Mouse (Mus musculus) MEL (cell line): ENCODE measurements around the gene Tbc1d20. TPM values are rescaled to one million over a fixed set of nuclear protein-coding genes. Genes with fewer than 3 reads are reported as not detected.

Experiments used
- DNase-seq: peaks from one replicate; pipeline ENCODE4 v3.0.0; 2011; ENCODE audit warnings: low read depth, low spot score
- H3K27ac ChIP-seq: 2 replicates; pipeline ENCODE4 v1.5.1; 2012; ENCODE audit warnings: low read depth, mild to moderate bottlenecking, control low read depth, low read length, moderate library complexity; ENCODE audit not compliant: control insufficient read depth
- H3K27me3 ChIP-seq, 2 experiments: fragments of 150-350 bp in 1 of 2; sonication (generic) in 1 of 2; 2 replicates each; pipeline ENCODE4 v1.6.1; 2012; ENCODE audit warnings: low read length in 2 of 2, mild to moderate bottlenecking in 2 of 2, improper control_type of control experiment in 1 of 2, moderate library complexity in 1 of 2; ENCODE audit not compliant: insufficient read depth in 2 of 2, control insufficient read depth in 1 of 2
- H3K36me3 ChIP-seq, 2 experiments: 2 replicates each; pipeline ENCODE4 v1.6.1; 2012 to 2014; ENCODE audit warnings: low read length in 2 of 2, improper control_type of control experiment in 1 of 2, inconsistent platforms in 1 of 2, mild to moderate bottlenecking in 1 of 2; ENCODE audit not compliant: insufficient read depth in 2 of 2, control insufficient read depth in 1 of 2
- H3K4me1 ChIP-seq, 2 experiments: fragments of 150-350 bp in 1 of 2; sonication (generic) in 1 of 2; 2 replicates each; pipeline ENCODE4 v1.6.1; 2012; ENCODE audit warnings: low read length in 2 of 2, improper control_type of control experiment in 1 of 2, mild to moderate bottlenecking in 1 of 2; ENCODE audit not compliant: insufficient read depth in 2 of 2, control insufficient read depth in 1 of 2
- H3K4me3 ChIP-seq, 2 experiments: fragments of 150-350 bp in 1 of 2; sonication (generic) in 1 of 2; 2 replicates each; pipeline ENCODE4 v1.5.1; 2012; ENCODE audit warnings: low read depth in 2 of 2, low read length in 2 of 2, mild to moderate bottlenecking in 2 of 2, moderate library complexity in 2 of 2, control low read depth in 1 of 2, improper control_type of control experiment in 1 of 2; ENCODE audit not compliant: control insufficient read depth in 1 of 2, insufficient read depth in 1 of 2
- H3K79me2 ChIP-seq: 2 replicates; pipeline ENCODE4 v1.6.1; 2012; ENCODE audit warnings: mild to moderate bottlenecking, low read length, moderate library complexity; ENCODE audit not compliant: control insufficient read depth, poor library complexity, insufficient read depth
- H3K9ac ChIP-seq: 2 replicates; pipeline ENCODE4 v1.6.1; 2012; ENCODE audit warnings: low read depth, mild to moderate bottlenecking, control low read depth, low read length, moderate library complexity; ENCODE audit not compliant: control insufficient read depth, poor library complexity, severe bottlenecking
- H3K9me3 ChIP-seq: fragments of 150-350 bp; sonication (generic); replicated peaks from 2 replicates; pipeline ENCODE4 v1.6.1; 2012; ENCODE audit warnings: mild to moderate bottlenecking, low read length, improper control_type of control experiment, moderate library complexity; ENCODE audit not compliant: insufficient read depth
- BHLHE40 ChIP-seq: IDR thresholded peaks from 2 replicates; pipeline ENCODE4 v1.6.1; 2012; ENCODE audit warnings: low read depth, mild to moderate bottlenecking, inconsistent platforms, low read length, improper control_type of control experiment, borderline replicate concordance
- CHD2 ChIP-seq: IDR thresholded peaks from 2 replicates; pipeline ENCODE4 v1.6.1; 2011; ENCODE audit warnings: low read length, improper control_type of control experiment
- CTCF ChIP-seq, 3 experiments: IDR thresholded peaks in 2 of 3; conservative IDR thresholded peaks in 1 of 3; 2 replicates each; pipeline ENCODE4 v1.5.1; 2011 to 2012; ENCODE audit warnings: low read length in 3 of 3, low read depth in 2 of 3, mild to moderate bottlenecking in 2 of 3, improper control_type of control experiment in 1 of 3, inconsistent platforms in 1 of 3, mixed read lengths in 1 of 3, moderate library complexity in 1 of 3; ENCODE audit not compliant: control insufficient read depth in 1 of 3, insufficient read depth in 1 of 3, poor library complexity in 1 of 3, severe bottlenecking in 1 of 3
- ELF1 ChIP-seq: IDR thresholded peaks from 2 replicates; pipeline ENCODE4 v1.6.1; 2014; ENCODE audit warnings: low read depth, mild to moderate bottlenecking, inconsistent platforms, low read length, improper control_type of control experiment, moderate library complexity
- EP300 ChIP-seq, 2 experiments: IDR thresholded peaks; 2 replicates each; pipeline ENCODE4 v1.6.1; 2011; ENCODE audit warnings: improper control_type of control experiment in 2 of 2, low read length in 2 of 2, low read depth in 1 of 2, mild to moderate bottlenecking in 1 of 2
- ETS1 ChIP-seq: IDR thresholded peaks from 2 replicates; pipeline ENCODE4 v1.6.1; 2012; ENCODE audit warnings: low read depth, mild to moderate bottlenecking, inconsistent platforms, low read length, improper control_type of control experiment, moderate library complexity
- GABPA ChIP-seq: IDR thresholded peaks from 2 replicates; pipeline ENCODE4 v1.6.1; 2012; ENCODE audit warnings: low read depth, mild to moderate bottlenecking, inconsistent platforms, low read length, improper control_type of control experiment, moderate library complexity
- GATA1 ChIP-seq: IDR thresholded peaks from 2 replicates; pipeline ENCODE4 v1.6.1; 2011; ENCODE audit warnings: low read depth, low read length, improper control_type of control experiment
- HCFC1 ChIP-seq: IDR thresholded peaks from 2 replicates; pipeline ENCODE4 v1.6.1; 2012; ENCODE audit warnings: low read depth, mild to moderate bottlenecking, inconsistent platforms, low read length, improper control_type of control experiment, moderate library complexity
- MAFK ChIP-seq: IDR thresholded peaks from 2 replicates; pipeline ENCODE4 v1.6.1; 2011; ENCODE audit warnings: low read depth, mild to moderate bottlenecking, low read length, improper control_type of control experiment, borderline replicate concordance
- MAZ ChIP-seq: IDR thresholded peaks from 2 replicates; pipeline ENCODE4 v1.6.1; 2012; ENCODE audit warnings: low read depth, mild to moderate bottlenecking, inconsistent platforms, low read length, improper control_type of control experiment
- MEF2A ChIP-seq: IDR thresholded peaks from 2 replicates; pipeline ENCODE4 v1.6.1; 2014; ENCODE audit warnings: low read depth, mild to moderate bottlenecking, inconsistent platforms, low read length, improper control_type of control experiment; ENCODE audit not compliant: poor library complexity, insufficient replicate concordance, severe bottlenecking; ENCODE audit errors: extremely low read depth
- MXI1 ChIP-seq: IDR thresholded peaks from 2 replicates; pipeline ENCODE4 v1.6.1; 2011; ENCODE audit warnings: mild to moderate bottlenecking, low read depth, low read length, improper control_type of control experiment
- NELFE ChIP-seq: IDR thresholded peaks from 2 replicates; pipeline ENCODE4 v1.6.1; 2011; ENCODE audit warnings: low read depth, low read length, improper control_type of control experiment
- NRF1 ChIP-seq: IDR thresholded peaks from 2 replicates; pipeline ENCODE4 v1.6.1; 2014; ENCODE audit warnings: low read depth, mild to moderate bottlenecking, inconsistent platforms, low read length, improper control_type of control experiment, moderate library complexity; ENCODE audit not compliant: poor library complexity, insufficient read depth, severe bottlenecking
- POLR2AphosphoS5 ChIP-seq: IDR thresholded peaks from 2 replicates; pipeline ENCODE4 v1.6.1; 2012; ENCODE audit warnings: low read depth, borderline replicate concordance, mild to moderate bottlenecking, inconsistent platforms, low read length, moderate library complexity, mixed read lengths
- RAD21 ChIP-seq: IDR thresholded peaks from 2 replicates; pipeline ENCODE4 v1.6.1; 2011; ENCODE audit warnings: mild to moderate bottlenecking, low read depth, low read length, improper control_type of control experiment
- RCOR1 ChIP-seq: IDR thresholded peaks from 2 replicates; pipeline ENCODE4 v1.6.1; 2012; ENCODE audit warnings: low read depth, mild to moderate bottlenecking, inconsistent platforms, low read length, improper control_type of control experiment
- SIN3A ChIP-seq: IDR thresholded peaks from 2 replicates; pipeline ENCODE4 v1.6.1; 2012; ENCODE audit warnings: low read length, improper control_type of control experiment, inconsistent platforms
- SMC3 ChIP-seq: IDR thresholded peaks from 2 replicates; pipeline ENCODE4 v1.6.1; 2011; ENCODE audit warnings: low read depth, low read length, improper control_type of control experiment
- TBP ChIP-seq: IDR thresholded peaks from 2 replicates; pipeline ENCODE4 v1.8.0; 2011; ENCODE audit warnings: low read depth, low read length, improper control_type of control experiment
- UBTF ChIP-seq: IDR thresholded peaks from 2 replicates; pipeline ENCODE4 v1.6.1; 2012; ENCODE audit warnings: low read depth, mild to moderate bottlenecking, inconsistent platforms, low read length, improper control_type of control experiment, moderate library complexity, borderline replicate concordance; ENCODE audit not compliant: insufficient read depth
- USF1 ChIP-seq: IDR thresholded peaks from 2 replicates; pipeline ENCODE4 v1.6.1; 2014; ENCODE audit warnings: low read depth, mild to moderate bottlenecking, inconsistent platforms, low read length, improper control_type of control experiment, moderate library complexity
- USF2 ChIP-seq, 2 experiments: IDR thresholded peaks; 2 replicates each; pipeline ENCODE4 v1.6.1; 2011 to 2012; ENCODE audit warnings: improper control_type of control experiment in 2 of 2, low read length in 2 of 2, borderline replicate concordance in 1 of 2, inconsistent platforms in 1 of 2, low read depth in 1 of 2, mild to moderate bottlenecking in 1 of 2; ENCODE audit not compliant: insufficient read depth in 1 of 2
- ZC3H11A ChIP-seq: IDR thresholded peaks from 2 replicates; pipeline ENCODE4 v1.6.1; 2012; ENCODE audit warnings: low read depth, mild to moderate bottlenecking, inconsistent platforms, low read length, improper control_type of control experiment
- ZKSCAN1 ChIP-seq: IDR thresholded peaks from 2 replicates; pipeline ENCODE4 v1.6.1; 2012; ENCODE audit warnings: low read depth, mild to moderate bottlenecking, inconsistent platforms, low read length, improper control_type of control experiment, moderate library complexity
- ZNF384 ChIP-seq: IDR thresholded peaks from 2 replicates; pipeline ENCODE4 v1.6.1; 2012; ENCODE audit warnings: low read depth, mild to moderate bottlenecking, inconsistent platforms, low read length, improper control_type of control experiment
- polyA plus RNA-seq, 2 experiments: library from polyadenylated mRNA; stranded (reverse) in 1 of 2; unstranded in 1 of 2; fragments of >175 nt in 1 of 2; fragments of >200 nt in 1 of 2; gene quantifications; 2 replicates each; pipeline versions ENCODE4 v1.2.1 to v1.2.4; 2012; ENCODE audit warnings: low replicate concordance in 2 of 2, low read depth in 1 of 2; ENCODE audit not compliant: insufficient read length in 2 of 2, insufficient read depth in 1 of 2, missing spikeins in 1 of 2
- total RNA-seq: library from RNA; depleted of rRNA; stranded (reverse); fragments of 300-350 nt; gene quantifications from 2 replicates; pipeline ENCODE4 v1.2.3, GENCODE M21; 2012

Gene Tbc1d20
- total and polyA plus RNA-seq, 3 experiments, result 19.6 to 31.4 TPM; not detected in 1

DNA sequence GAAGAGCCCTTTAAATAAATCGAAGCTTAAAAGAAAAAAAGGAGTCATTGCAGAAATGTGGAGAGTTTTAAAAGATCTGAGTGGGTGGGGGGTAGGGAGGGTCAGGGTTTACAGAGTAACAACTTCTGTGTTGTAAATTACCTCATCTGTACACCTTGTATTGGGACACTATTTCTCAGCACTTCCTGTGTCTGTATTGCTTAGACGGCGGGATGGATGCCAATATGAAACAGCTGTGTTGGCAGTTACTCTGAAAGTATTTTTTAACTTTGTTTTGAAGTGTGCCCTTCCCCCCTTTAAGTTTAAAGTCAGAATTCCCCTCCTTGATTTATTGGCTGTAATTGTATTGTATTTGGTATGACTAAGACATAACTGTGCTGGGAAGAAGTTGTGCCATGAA lies 12.2 kb upstream of the Tbc1d20 start:
- no peaks in the 10 kb centered on the region for H3K79me2 ChIP-seq
- no peak overlapping the region for H3K9ac ChIP-seq
- H3K27me3 ChIP-seq, result no peaks in the 10 kb centered on the region
- DNase-seq, result no peak
- no peak overlapping the region for H3K27ac ChIP-seq
- TF ChIP-seq ETS1, result no peak
- no peak for TF ChIP-seq UBTF
- TF ChIP-seq BHLHE40, result no peak
- no peak for TF ChIP-seq GABPA
- TF ChIP-seq USF2 (IDR thresholded peaks at IDR 0.05; ENCODE audit: borderline replicate concordance in 1 of 2, insufficient read depth in 1 of 2, low read depth in 1 of 2, low read length in 2 of 2), result no peak
- TF ChIP-seq ZKSCAN1, result no peak
- no peak for TF ChIP-seq RAD21
- TF ChIP-seq EP300 (IDR thresholded peaks at IDR 0.05; ENCODE audit: low read depth in 1 of 2, low read length in 2 of 2), result no peak
- no peak for TF ChIP-seq MAZ
- no peak for TF ChIP-seq SIN3A
- TF ChIP-seq SMC3, result no peak
- TF ChIP-seq GATA1, result no peak
- no peak for TF ChIP-seq MAFK
- TF ChIP-seq RCOR1, result no peak
- no peak for TF ChIP-seq USF1
- no peak for TF ChIP-seq MXI1
- no peak for TF ChIP-seq CHD2
- no peak for TF ChIP-seq ELF1
- no peak overlapping the region for H3K4me3 ChIP-seq
- no peaks in the 10 kb centered on the region for H3K9me3 ChIP-seq
- no peaks in the 10 kb centered on the region for H3K4me1 ChIP-seq
- peaks cover 0 to 22% of the 10 kb centered on the region in 2 experiments; a peak in 2 of 4 replicates for H3K36me3 ChIP-seq

DNA sequence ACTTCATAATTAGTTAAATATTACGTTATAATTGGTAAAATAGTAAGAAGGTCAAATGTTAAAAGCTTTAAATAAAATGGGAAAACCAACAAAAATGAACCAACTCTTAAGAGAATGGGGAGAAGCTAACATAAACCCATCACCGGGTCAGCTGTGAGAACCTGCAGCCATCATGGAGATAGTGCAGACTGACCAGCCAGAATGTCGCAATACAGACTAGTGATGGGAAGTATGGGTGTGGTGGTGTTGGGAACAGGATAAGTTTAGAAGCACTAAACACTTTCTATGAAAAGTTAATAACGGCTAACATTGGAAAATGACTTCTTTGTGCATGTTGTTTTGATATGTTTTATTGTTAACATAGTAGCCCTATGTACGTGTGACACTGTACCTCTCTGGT lies 6.1 kb upstream of the Tbc1d20 start:
- Histone ChIP-seq H3K9ac (no peak overlapping the region), H3K27ac (no peak overlapping the region), H3K4me1 (no peaks in the 10 kb centered on the region), H3K79me2 (no peaks in the 10 kb centered on the region), H3K36me3 (peaks cover 0 to 2% of the 10 kb centered on the region in 2 experiments; a peak in 1 of 4 replicates), H3K4me3 (no peak overlapping the region), H3K27me3 (no peaks in the 10 kb centered on the region), H3K9me3 (no peaks in the 10 kb centered on the region)
- DNase-seq, result no peak
- TF ChIP-seq CTCF (IDR thresholded peaks at IDR 0.05 in 2 of 3, conservative IDR thresholded peaks at IDR 0.05 in 1 of 3; ENCODE audit: control insufficient read depth in 1 of 3, insufficient read depth in 1 of 3, low read depth in 2 of 3, low read length in 3 of 3, poor library complexity in 1 of 3, severe bottlenecking in 1 of 3) (no peak), MEF2A (no peak), CHD2 (no peak), SMC3 (no peak), NRF1 (no peak), ZKSCAN1 (no peak), MAFK (no peak), HCFC1 (no peak), TBP (no peak), NELFE (no peak), USF1 (no peak), BHLHE40 (no peak), POLR2AphosphoS5 (no peak), SIN3A (no peak), ZC3H11A (no peak), ZNF384 (no peak)
